Mouse (Mus musculus) embryonic facial prominence, embryonic 11.5 days (tissue): ENCODE results near the gene Lrrc51. TPM values are rescaled to one million over a fixed set of nuclear protein-coding genes. Genes with fewer than 3 reads are reported as not detected.

Experiments used
- ATAC-seq: fragments of 200-750 bp; cut with Nextera tagmentation; replicated peaks from 2 replicates; pipeline ENCODE4 v1.8.0; 2017; ENCODE audit warnings: low read depth; ENCODE audit not compliant: insufficient number of reproducible peaks, low FRiP score, low TSS enrichment
- DNase-seq: peaks from one replicate; pipeline ENCODE4 v3.0.0-alpha.2; 2015; ENCODE audit warnings: low spot score
- H3K27ac ChIP-seq: fragments of 300-500 bp; sonication (generic); replicated peaks from 2 replicates; pipeline ENCODE4 v1.5.1; 2014; ENCODE audit warnings: mild to moderate bottlenecking, low read depth, low read length, control low read depth
- H3K27me3 ChIP-seq: fragments of 300-500 bp; sonication (generic); 2 replicates; pipeline ENCODE4 v1.6.1; 2014; ENCODE audit warnings: mild to moderate bottlenecking, low read length, moderate library complexity, mixed read lengths; ENCODE audit not compliant: control insufficient read depth, insufficient read depth
- H3K36me3 ChIP-seq: fragments of 300-500 bp; sonication (generic); replicated peaks from 2 replicates; pipeline ENCODE4 v1.6.1; 2014; ENCODE audit warnings: low read depth, mild to moderate bottlenecking, low read length, moderate library complexity, mixed read lengths; ENCODE audit not compliant: control insufficient read depth, insufficient read depth
- H3K4me1 ChIP-seq: fragments of 300-500 bp; sonication (generic); 2 replicates; pipeline ENCODE4 v1.6.1; 2014; ENCODE audit warnings: low read length, mixed read lengths; ENCODE audit not compliant: control insufficient read depth, insufficient read depth
- H3K4me2 ChIP-seq: fragments of 300-500 bp; sonication (generic); 2 replicates; pipeline ENCODE4 v1.6.1; 2014; ENCODE audit warnings: low read depth, mild to moderate bottlenecking, control low read depth, low read length, moderate library complexity
- H3K4me3 ChIP-seq: fragments of 300-500 bp; sonication (generic); 2 replicates; pipeline ENCODE4 v1.5.1; 2014; ENCODE audit warnings: low read depth, low read length, control low read depth
- H3K9ac ChIP-seq: fragments of 300-500 bp; sonication (generic); replicated peaks from 2 replicates; pipeline ENCODE4 v1.6.1; 2014; ENCODE audit warnings: mild to moderate bottlenecking, control low read depth, low read length
- H3K9me3 ChIP-seq: fragments of 300-500 bp; sonication (generic); replicated peaks from 2 replicates; pipeline ENCODE4 v1.6.1; 2016; ENCODE audit warnings: mild to moderate bottlenecking, low read length, inconsistent platforms, mixed read lengths; ENCODE audit not compliant: control insufficient read depth
- WGBS: fragments of 180-500 bp; shearing (Covaris S2); extraction: QIAGEN DNeasy Blood & Tissue Kit; methylation state at CpG from one replicate; pipeline ENCODE4 v1.1.7; 2014; 5-methylcytosine and 5-hydroxymethylcytosine counted together
- polyA plus RNA-seq: library from polyadenylated mRNA; unstranded; fragments of >200 nt; fragmentation: Nextera tagmentation; extraction: Ambion mirVana; gene quantifications from 2 replicates; pipeline ENCODE4 v1.2.1, GENCODE M21; 2014

Gene Lrrc51
- polyA plus RNA-seq, 1 experiment from 2014 or later, result 11.0 TPM

GRCm38 (mm10) chr7:101901969-101902368, 31.7 kb downstream of the Lrrc51 start:
- H3K9me3 ChIP-seq, result no peaks in the 10 kb centered on the region
- H3K4me3 ChIP-seq, result no peak overlapping the region
- no peaks in the 10 kb centered on the region for H3K4me1 ChIP-seq
- no peak for ATAC-seq
- WGBS, result 92% methylated on average over 10 of the region's 10 CpGs
- H3K9ac ChIP-seq, result no peak overlapping the region
- H3K27me3 ChIP-seq, result no peaks in the 10 kb centered on the region
- no peaks in the 10 kb centered on the region for H3K36me3 ChIP-seq
- H3K4me2 ChIP-seq, result no peak overlapping the region
- DNase-seq, result no peak
- no peak overlapping the region for H3K27ac ChIP-seq

GRCm38 (mm10) chr7:101900331-101901097, 33.2 kb downstream of the Lrrc51 start:
- no peak overlapping the region for H3K27ac ChIP-seq
- H3K27me3 ChIP-seq, result no peaks in the 10 kb centered on the region
- no peak overlapping the region for H3K4me2 ChIP-seq
- DNase-seq (no peak), ATAC-seq (no peak)
- no peak overlapping the region; the same call in 1 of the 2 replicates for H3K9ac ChIP-seq
- no peaks in the 10 kb centered on the region for H3K4me1 ChIP-seq
- no peaks in the 10 kb centered on the region for H3K36me3 ChIP-seq
- 87% methylated on average over 16 of the region's 16 CpGs for whole genome bisulfite sequencing
- H3K9me3 ChIP-seq, result no peaks in the 10 kb centered on the region
- no peak overlapping the region for H3K4me3 ChIP-seq

- H3K9me3 ChIP-seq, result no peaks in the 10 kb centered on the region
- no peaks in the 10 kb centered on the region for H3K36me3 ChIP-seq
- ATAC-seq (peak; percentile 97), DNase-seq (peak; percentile 99)
- H3K27me3 ChIP-seq, result no peaks in the 10 kb centered on the region
- peak overlapping the region; percentile 66 for H3K27ac ChIP-seq
- no peaks in the 10 kb centered on the region for H3K4me1 ChIP-seq
- WGBS, result under 1% methylated on average over 57 of the region's 57 CpGs
- H3K9ac ChIP-seq, result peak overlapping the region; percentile 60
- H3K4me2 ChIP-seq, result peak overlapping the region; percentile 32
- H3K4me3 ChIP-seq, result peak overlapping the region; percentile 41
Observed at GRCm38 (mm10) chr7:101896104-101897066, 37.3 kb downstream of the Lrrc51 start.

GRCm38 (mm10) chr7:101895695-101896094, 38.0 kb downstream of the Lrrc51 start:
- no peaks in the 10 kb centered on the region for H3K27me3 ChIP-seq
- H3K4me3 ChIP-seq, result peak overlapping the region; percentile 41
- DNase-seq, result no peak
- H3K4me2 ChIP-seq, result peak overlapping the region; percentile 10; the same call in 1 of the 2 replicates
- H3K4me1 ChIP-seq, result no peaks in the 10 kb centered on the region
- no peak for ATAC-seq
- H3K9ac ChIP-seq, result peak overlapping the region; percentile 18
- no peaks in the 10 kb centered on the region for H3K36me3 ChIP-seq
- H3K27ac ChIP-seq, result no peak overlapping the region
- no peaks in the 10 kb centered on the region for H3K9me3 ChIP-seq
- 41% methylated on average over 9 of the region's 9 CpGs for WGBS

GRCm38 (mm10) chr7:101888460-101888859, 45.2 kb downstream of the Lrrc51 start:
- no peaks in the 10 kb centered on the region for H3K9me3 ChIP-seq

GRCm38 (mm10) chr7:101886274-101886673, 47.4 kb downstream of the Lrrc51 start:
- no peak for DNase-seq
- ATAC-seq, result no peak
- WGBS, result 82% methylated on average over 6 of the region's 6 CpGs
- Histone ChIP-seq H3K4me3 (no peak overlapping the region), H3K4me2 (no peak overlapping the region), H3K36me3 (no peaks in the 10 kb centered on the region), H3K4me1 (no peaks in the 10 kb centered on the region), H3K9me3 (no peaks in the 10 kb centered on the region), H3K27ac (no peak overlapping the region), H3K27me3 (no peaks in the 10 kb centered on the region), H3K9ac (no peak overlapping the region)

More at GRCm38 (mm10) chr7:101888460-101888859, 45.2 kb downstream of the Lrrc51 start:
- Histone ChIP-seq H3K36me3 (no peaks in the 10 kb centered on the region), H3K27me3 (no peaks in the 10 kb centered on the region), H3K4me2 (no peak overlapping the region), H3K4me1 (no peaks in the 10 kb centered on the region), H3K4me3 (no peak overlapping the region), H3K27ac (no peak overlapping the region), H3K9ac (no peak overlapping the region)
- 84% methylated on average over 4 of the region's 4 CpGs for WGBS
- DNase-seq (no peak), ATAC-seq (no peak)

GRCm38 (mm10) chr7:101884160-101884559, 49.5 kb downstream of the Lrrc51 start:
- no peaks in the 10 kb centered on the region for H3K36me3 ChIP-seq
- no peak overlapping the region for H3K27ac ChIP-seq
- H3K27me3 ChIP-seq, result no peaks in the 10 kb centered on the region
- no peaks in the 10 kb centered on the region for H3K4me1 ChIP-seq
- no peak overlapping the region for H3K9ac ChIP-seq
- WGBS, result 95% methylated on average over 4 of the region's 4 CpGs
- no peak overlapping the region for H3K4me2 ChIP-seq
- ATAC-seq (no peak), DNase-seq (no peak)
- no peak overlapping the region for H3K4me3 ChIP-seq
- no peaks in the 10 kb centered on the region for H3K9me3 ChIP-seq
